Mouse (Mus musculus) adrenal gland, postnatal 14 days (tissue): Measurements from ENCODE around the gene Furin. TPM values are rescaled to one million over a fixed set of nuclear protein-coding genes. Genes with fewer than 3 reads are reported as not detected.

ENCODE experiments used
- DNase-seq: peaks from one replicate; pipeline ENCODE4 v3.0.0; 2021; ENCODE audit warnings: mixed read lengths
- total RNA-seq: library from RNA; stranded (reverse); gene quantifications from 2 replicates; pipeline ENCODE4 v1.2.3, GENCODE M21; 2021

Gene Furin
- total RNA-seq, 1 experiment from 2014 or later: 138 TPM

DNA sequence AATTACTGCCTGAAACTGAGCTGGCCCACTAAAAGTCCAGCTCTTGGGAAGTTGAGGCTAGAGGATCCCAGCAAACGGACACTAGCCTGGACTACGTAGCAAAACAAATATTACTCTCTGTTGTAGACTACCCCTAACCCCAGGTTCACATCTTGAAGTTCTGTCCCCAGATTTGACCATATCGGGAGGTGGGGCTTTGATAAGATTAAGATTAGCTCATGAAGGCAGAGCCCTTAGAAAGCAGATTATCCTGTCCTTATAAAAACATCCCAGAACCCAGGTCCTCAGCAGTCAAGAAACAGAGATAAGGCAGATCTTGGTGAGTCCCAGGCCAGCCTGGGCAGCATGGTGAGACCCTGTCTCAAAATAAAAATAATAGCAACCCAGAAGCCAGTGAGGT, 33.1 kb downstream of the Furin start:
- DNase-seq: peak; percentile 3

- DNase-seq: peak; percentile 92
These were observed 34.0 kb downstream of the Furin start, which contains the start of gene Man2a2 for GRCm38 (mm10) chr7:80371041-80371751. Gene Man2a2, minus strand, starts transcription at chr7:80371375.

GRCm38 (mm10) chr7:80370649-80371040, 34.6 kb downstream of the Furin start:
- peak; percentile 89 for DNase-seq

DNA sequence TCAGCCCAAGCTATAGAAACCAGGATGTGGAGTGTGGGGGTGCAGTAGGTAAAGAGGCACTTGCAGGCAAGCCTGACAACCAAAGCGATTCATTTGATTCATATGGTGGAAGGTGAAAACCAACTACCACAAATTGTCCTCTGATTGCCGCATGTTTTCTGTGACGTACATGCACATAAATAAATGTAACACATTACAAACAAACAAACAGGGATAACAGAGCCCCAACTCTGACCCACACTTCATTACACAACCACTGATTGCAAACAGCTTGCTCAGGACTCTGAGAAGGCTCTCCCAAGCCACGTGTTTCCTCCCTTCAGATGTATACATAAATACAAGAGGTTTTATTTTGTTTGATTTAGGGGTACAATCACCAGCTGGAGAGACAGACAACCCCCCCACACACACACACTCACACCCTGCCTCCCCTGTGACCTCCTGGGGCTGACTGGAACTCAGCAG, 35.2 kb downstream of the Furin start:
- no peak for DNase-seq

- DNase-seq: no peak
These were observed 35.8 kb downstream of the Furin start for GRCm38 (mm10) chr7:80369461-80369860.

- DNase-seq: peak; percentile 47
These were observed 36.4 kb downstream of the Furin start for GRCm38 (mm10) chr7:80368635-80369421.

GRCm38 (mm10) chr7:80368009-80368408, 37.2 kb downstream of the Furin start:
- no peak for DNase-seq

DNA sequence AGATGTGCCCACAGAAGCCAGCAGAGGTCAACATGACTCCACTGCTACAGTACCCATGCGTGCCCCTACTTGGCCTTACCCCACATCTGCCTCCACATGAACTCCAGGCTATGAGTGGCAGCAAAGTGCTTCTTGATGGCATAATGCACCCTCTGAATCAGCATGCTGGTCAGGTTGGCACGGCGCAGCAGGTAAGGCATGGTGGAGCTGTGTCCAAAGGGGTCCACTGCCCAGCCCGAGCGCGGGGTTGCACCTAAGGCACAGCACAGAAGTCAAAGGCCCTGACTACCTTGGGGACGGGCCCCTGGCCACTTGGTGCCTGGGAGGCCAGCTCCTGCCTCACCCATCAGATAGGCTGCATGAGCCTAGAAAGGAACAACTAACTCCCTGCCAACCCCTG, 38.0 kb downstream of the Furin start:
- no peak for DNase-seq

- DNase-seq: peak; percentile 83
These were observed 39.5 kb downstream of the Furin start for GRCm38 (mm10) chr7:80365759-80366158.

DNA sequence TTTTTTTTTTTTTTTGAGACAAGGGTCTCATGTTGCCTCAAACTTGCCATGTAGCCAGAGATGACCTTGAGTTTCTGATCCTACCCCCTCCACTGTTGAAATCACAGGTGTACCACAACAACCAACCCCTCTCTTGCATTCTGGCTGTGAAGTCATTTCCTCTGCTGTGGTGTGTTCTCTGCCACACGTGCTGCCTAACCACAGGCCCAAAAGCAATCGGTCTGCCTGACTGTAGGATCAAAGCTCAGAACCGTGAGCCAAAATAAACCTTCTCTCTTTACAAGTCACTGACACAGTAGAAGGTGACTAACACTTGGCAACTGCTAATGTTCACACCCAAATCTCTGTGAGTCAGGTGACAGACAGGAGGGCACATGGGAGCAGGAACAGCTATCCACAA, 44.8 kb downstream of the Furin start:
- DNase-seq: no peak

GRCm38 (mm10) chr7:80358039-80358438, 47.2 kb downstream of the Furin start:
- DNase-seq: no peak

DNA sequence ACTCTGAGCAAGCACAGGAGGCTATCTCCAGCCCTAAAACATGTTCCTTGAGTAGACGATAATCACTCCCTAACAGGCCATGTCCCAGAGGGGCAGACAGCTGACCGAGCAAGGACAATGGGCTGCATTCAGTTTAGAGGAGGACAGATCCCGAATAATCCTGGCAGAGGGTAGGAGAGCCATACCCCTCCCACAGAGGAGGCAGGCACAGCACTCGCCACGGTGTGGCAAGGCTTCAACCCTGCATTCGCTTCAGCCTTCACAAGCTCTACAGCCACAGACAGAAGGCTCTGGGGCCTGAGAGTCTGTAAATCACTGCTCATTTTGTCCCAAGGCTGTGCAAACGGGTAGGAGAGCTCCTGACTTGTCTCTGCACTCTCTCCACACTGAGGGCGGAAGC, 48.1 kb downstream of the Furin start:
- peak; percentile 67 for DNase-seq

- DNase-seq: no peak
These were observed 48.9 kb downstream of the Furin start for GRCm38 (mm10) chr7:80356351-80356750.

GRCm38 (mm10) chr7:80352920-80353319, 52.3 kb downstream of the Furin start:
- peak; percentile 55 for DNase-seq

DNA sequence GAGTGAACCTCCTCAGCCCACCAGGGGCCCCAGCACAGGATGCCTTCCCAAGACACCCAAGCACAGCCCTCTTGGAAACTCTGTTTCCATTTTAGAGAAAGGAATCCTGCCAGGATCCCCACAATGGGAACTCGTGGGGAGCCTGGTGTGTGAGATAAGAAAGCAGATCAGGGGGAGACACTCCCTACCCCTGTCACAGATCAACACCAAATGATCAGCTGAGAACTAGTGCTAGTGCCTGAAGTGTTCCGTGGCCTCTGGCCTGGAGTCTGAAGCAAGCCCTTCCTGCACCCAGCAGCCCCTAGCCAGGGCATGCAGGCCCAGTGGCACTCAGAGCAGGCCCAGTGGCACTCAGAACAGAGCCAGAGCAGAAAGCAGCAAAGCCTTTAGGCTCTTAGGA, 54.4 kb downstream of the Furin start:
- no peak for DNase-seq

- DNase-seq: no peak
These were observed 57.3 kb downstream of the Furin start for GRCm38 (mm10) chr7:80347670-80348586.

GRCm38 (mm10) chr7:80346830-80347229, 58.4 kb downstream of the Furin start:
- DNase-seq: peak; percentile 59

- DNase-seq: no peak
These were observed 59.1 kb downstream of the Furin start for GRCm38 (mm10) chr7:80346173-80346572.

DNA sequence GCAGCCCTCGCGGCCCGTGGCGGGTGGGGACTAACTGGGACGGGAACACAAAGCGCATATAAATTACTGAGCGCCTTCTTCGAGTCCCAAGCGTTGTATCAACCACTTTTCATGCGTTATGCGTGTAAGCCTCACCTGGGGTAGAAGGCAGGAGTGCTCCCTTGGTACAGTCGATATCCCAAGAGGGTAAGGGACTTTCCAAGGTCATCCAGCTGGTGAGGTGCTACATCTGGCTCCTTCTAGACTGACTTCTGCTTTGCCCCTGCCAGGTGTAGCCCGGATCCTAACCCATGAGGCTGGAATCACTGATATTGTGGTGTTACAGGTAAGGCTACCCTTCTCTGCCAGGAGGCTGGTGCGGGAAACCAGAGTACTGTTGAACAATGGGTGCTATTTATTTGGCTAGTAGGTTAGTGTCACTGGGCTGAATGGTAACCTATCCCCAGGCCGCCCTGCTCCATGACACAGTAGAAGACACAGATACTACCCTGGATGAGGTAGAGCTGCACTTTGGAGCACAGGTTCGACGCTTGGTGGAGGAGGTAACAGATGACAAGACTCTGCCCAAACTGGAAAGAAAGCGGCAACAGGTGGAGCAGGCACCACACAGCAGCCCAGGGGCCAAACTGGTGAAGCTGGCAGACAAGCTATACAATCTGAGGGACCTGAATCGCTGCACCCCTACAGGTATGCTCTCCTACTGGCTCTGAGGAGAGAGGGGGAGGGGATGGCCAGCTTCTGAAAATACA, 61.8 kb downstream of the Furin start:
- no peak for DNase-seq

GRCm38 (mm10) chr7:80342858-80343257, 62.4 kb downstream of the Furin start, which contains the start of gene Hddc3:
Gene Hddc3, plus strand, starts transcription at chr7:80343104.
- DNase-seq: peak; percentile 96

GRCm38 (mm10) chr7:80341793-80342192, 63.4 kb downstream of the Furin start:
- no peak for DNase-seq

- DNase-seq: peak; percentile 86
These were observed 64.4 kb downstream of the Furin start, which contains the start of gene Unc45a for GRCm38 (mm10) chr7:80340793-80341192. Gene Unc45a, minus strand, starts transcription at chr7:80341005.
